Mouse (Mus musculus) brain, adult 2 months (tissue): ENCODE measurements at regions not wholly inside any gene's neighbourhood (a gene's known extent, or its start where the extent isn't known, plus 50 kb on each side); places are given as distances from the start of the nearest gene placed in this dataset.

Experiments used
- DNase-seq: peaks from one replicate; pipeline ENCODE4 v3.0.0; 2011; ENCODE audit warnings: low read depth, low spot score

DNA sequence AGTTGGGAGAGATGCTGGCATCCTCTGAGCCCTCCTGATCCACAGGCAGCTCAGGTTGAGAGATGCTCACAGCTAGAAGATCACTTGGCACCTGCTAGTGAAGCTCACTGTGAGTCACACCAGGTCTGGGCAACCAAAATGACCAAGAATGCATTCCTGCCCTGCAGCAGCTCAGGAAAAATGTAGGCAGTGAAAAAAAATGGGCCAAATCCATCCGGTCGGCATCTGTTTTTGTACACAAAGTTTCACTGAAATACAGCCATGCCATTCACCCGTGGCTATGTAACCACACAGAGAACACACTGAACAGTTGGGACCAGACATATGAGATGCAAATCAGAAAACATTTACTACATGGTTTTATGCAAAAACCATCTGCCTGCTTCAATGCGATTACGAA is 135.1 kb downstream of the Tomm20 start:
- DNase-seq: peak; percentile 49

DNA sequence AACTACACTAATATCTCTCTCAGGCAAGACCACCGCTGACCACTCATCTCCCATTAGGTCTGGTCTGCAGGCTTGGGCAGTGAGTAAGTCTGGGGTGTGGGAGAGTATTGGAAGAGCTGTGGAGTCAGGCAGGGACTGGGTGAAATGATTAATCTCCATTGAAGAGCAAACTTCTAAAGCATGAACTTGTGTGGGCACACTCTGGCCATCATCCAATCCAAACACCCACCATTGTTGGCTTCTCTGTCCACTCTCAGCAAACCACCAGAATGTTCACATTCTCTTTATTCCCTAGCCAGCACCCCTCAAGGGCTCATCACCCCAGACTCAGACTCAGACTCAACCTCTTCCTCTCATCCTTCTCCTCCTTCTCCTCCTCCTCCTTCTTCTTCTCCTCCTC is 136.3 kb downstream of the Tomm20 start:
- peak; percentile 39 for DNase-seq

- DNase-seq: no peak
Observed at GRCm38 (mm10) chr8:126808496-126808895, 137.1 kb downstream of the Tomm20 start.

DNA sequence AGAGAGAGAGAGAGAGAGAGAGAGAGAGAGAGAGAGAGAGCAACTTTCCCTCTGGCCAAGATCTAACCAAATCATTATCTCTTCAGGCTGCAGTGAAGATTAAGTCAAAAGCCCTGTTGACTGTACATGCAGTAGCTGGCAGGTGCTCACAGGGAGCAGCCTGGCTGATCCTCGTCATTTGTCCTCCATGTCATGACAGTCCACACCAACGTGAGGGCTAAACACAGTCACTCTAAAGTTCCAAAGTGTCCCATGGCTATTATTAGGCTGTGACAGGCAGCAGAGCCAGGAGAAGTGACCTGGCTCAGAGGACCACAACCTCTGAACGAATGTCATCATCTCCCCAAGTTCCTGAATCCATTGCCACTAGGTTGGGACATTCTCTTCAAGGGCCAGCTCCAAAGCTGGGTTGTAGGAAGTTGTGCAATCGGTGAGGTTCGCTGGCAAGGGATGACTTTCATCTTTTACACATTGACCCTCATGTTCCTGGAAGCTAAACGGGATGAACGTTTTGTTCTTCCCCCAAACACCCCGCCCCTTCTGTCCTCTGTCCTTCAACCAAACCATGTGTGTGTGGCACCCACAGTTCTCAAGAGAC is 138.4 kb downstream of the Tomm20 start:
- DNase-seq: no peak

- DNase-seq: no peak
Observed at GRCm38 (mm10) chr8:126806591-126806990, 139.1 kb downstream of the Tomm20 start.

DNA sequence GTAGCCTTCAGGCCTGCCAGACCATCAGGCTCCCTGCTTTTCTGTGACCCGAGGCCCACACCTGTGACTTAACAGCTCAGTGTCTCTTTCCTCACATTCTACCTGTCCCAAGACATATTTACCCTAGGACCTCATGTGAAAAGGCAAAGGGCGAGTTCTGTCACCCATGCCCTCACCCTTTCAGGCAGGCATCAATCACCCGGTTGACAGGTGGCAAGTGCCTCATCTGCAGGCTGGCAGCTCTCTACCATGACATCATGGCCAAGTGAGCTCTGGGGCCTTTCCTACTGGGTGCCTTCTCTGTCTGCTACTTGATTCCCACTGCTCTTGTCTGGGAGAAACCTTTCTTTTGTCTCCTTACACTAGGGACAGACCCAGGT is 139.5 kb downstream of the Tomm20 start:
- no peak for DNase-seq

DNA sequence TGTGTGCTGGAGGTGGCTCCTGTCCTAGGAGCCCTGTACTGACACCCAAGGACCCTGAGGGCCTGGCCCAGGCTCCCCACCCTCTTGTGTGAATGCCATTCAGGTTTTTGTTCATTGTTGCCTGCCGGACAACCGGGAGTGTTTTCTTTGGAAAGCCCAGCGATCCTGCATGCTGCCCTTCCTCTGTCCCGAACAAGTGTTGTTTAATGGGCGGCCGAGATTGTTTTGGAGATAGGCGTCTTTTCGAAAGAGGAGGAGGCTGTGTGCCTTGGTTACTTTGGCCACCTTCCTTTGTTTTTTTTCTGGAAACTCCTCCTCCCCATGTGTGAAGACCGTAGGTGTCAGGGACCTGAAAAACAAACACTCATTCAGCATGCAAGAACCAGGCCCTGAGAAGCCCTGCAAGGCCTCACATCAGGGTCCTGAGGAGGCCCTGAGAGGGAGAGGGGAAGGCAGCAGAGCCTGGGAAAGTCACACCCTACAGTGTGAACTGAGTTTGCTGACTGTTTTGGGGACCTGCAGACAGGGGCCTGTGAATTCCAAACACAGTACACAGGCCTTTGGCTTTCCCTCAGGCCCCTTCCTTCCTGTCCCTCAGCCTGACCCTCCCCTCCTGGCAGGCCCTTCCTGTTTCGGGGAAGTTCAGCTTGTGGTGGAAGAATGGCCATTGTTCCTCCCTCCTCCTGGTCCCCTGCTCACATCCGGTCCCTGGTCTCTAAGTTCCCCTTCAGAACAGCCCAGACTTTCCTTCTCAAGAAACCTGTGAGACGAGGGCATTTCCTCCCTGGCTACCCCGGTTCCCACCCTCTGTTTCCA is 140.1 kb downstream of the Tomm20 start:
- peak; percentile 71 for DNase-seq

- peak; percentile 29 for DNase-seq
Observed at GRCm38 (mm10) chr8:126804115-126804514, 141.5 kb downstream of the Tomm20 start.

- no peak for DNase-seq
Observed at GRCm38 (mm10) chr8:126802641-126803040, 143.0 kb downstream of the Tomm20 start.

GRCm38 (mm10) chr8:126800976-126801375 is 144.7 kb downstream of the Tomm20 start:
- DNase-seq: no peak

- DNase-seq: no peak
Observed at GRCm38 (mm10) chr8:126797571-126798334, 147.9 kb downstream of the Tomm20 start.

- no peak for DNase-seq
Observed at GRCm38 (mm10) chr8:126793657-126794056, 152.0 kb downstream of the Tomm20 start.

GRCm38 (mm10) chr8:126791069-126791468 is 154.6 kb downstream of the Tomm20 start:
- DNase-seq: no peak

DNA sequence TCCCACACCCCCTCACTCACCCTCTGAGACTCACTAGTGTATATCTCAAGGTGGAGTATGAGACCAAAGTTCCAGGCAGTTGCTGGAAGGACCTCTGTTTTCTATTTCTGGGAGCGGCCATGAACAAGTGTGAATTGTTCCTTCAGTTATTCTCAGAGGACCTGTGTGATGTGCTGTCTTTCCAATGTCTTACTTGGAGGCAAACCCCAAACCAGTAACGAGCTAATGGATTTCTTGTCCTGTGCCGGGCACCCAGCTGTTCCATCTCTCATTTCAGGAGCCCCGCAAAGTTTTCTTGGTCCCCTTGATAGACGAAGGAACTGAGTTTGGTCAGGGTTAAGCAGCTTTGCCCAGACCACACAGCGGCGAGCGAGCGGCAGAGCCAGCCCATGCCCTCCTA is 155.4 kb downstream of the Tomm20 start:
- no peak for DNase-seq

- DNase-seq: no peak
Observed at GRCm38 (mm10) chr8:126789076-126789475, 156.6 kb downstream of the Tomm20 start.

DNA sequence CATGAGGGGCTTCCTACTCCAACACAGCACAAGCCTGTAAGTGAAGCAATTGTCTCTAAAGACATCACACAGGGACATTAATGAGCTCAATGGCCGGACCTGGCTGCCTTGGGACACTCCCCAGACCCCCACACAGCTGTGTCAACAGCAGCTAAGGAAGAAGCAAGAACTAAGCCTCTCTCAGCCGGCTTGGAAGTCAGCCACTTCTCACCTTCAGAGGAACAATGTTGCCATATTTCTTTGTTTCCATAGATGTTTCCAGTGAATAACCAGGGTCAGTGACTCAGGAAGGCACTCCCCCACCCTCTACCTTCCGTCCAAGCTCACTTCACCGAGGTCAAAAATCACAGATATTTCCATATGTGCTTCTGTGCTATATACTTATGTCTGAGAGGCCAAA is 157.0 kb downstream of the Tomm20 start:
- no peak for DNase-seq

- no peak for DNase-seq
Observed at GRCm38 (mm10) chr8:126787398-126787797, 158.2 kb downstream of the Tomm20 start.

DNA sequence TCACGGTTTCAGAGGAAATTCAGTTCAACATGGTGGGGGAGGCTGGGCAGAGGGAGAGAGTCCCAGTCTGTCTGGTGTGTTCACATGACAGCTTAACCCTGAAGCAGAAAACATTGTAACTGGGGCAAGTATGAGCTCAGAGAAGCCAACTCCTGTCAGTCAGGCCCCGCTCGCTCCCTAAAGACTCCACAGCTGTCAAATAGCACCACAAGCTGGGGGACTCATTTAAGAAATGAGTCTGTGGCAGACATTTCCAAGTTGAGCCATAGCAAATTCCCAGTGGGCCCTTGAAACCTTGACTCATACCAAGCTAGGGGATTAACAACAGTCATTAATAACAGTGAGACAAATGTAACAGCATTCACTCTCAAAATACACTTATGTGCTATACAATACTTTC is 160.4 kb downstream of the Tomm20 start:
- DNase-seq: no peak

- no peak for DNase-seq
Observed at GRCm38 (mm10) chr8:126784604-126785003, 161.0 kb downstream of the Tomm20 start.

DNA sequence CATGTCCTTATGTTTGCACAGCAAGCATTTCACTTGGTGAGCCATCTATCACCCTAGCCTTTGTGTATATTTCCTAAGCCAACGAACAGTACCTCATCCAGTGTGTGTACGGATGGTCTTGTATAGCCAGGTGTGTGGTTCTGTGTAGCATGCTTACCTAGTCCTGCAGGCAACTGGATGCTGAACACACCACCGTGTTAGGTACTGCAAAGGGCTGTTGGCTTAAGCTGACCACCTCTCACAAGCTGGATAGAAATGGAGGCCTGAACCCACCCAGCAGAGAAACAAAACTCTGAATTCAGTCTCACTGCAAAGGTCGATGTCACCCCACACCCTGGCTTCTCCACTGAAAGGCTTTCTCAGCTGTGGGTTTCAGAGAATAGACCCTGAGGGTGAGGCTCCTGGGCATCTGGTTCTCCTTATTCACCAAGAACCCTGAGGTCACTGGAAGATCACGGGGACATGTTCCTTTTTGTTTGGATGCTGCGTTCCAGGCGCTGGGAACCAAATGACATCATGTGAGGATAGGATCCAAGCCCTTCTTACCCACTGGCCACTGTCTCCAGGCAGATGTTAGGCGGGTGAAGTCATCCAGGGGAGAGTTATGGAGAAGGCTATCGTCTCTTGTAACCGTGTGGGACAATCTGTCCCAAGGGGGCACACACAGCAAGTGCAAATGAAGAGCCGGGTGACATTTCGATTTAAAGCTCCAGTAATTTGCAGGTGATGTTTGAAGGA is 161.8 kb downstream of the Tomm20 start:
- no peak for DNase-seq

- DNase-seq: no peak
Observed at GRCm38 (mm10) chr8:126778673-126779072, 167.0 kb downstream of the Tomm20 start.

GRCm38 (mm10) chr8:126778131-126778530 is 167.5 kb downstream of the Tomm20 start:
- no peak for DNase-seq
